Mouse (Mus musculus) heart, embryonic 11.5 days (tissue): Measurements from ENCODE around the gene Cdk1. TPM values are rescaled to one million over a fixed set of nuclear protein-coding genes. Genes with fewer than 3 reads are reported as not detected.
"Not testable (repeated sequence)": the region's sequence is repeated elsewhere in the genome, so short reads cannot be mapped to it uniquely, and the experiment has no call there.

ENCODE experiments used
- ATAC-seq: fragments of 200-750 bp; cut with Nextera tagmentation; replicated peaks from 2 replicates; pipeline ENCODE4 v1.8.0; 2017; ENCODE audit warnings: moderate library complexity; ENCODE audit not compliant: insufficient number of reproducible peaks, low FRiP score, low TSS enrichment
- H3K27ac ChIP-seq: fragments of 300-500 bp; sonication (generic); 2 replicates; pipeline ENCODE4 v1.5.1; 2014; ENCODE audit warnings: mild to moderate bottlenecking, low read depth, low read length
- H3K27me3 ChIP-seq: fragments of 300-500 bp; sonication (generic); 2 replicates; pipeline ENCODE4 v1.6.1; 2014; ENCODE audit warnings: mild to moderate bottlenecking, low read length, mixed read lengths; ENCODE audit not compliant: control insufficient read depth, insufficient read depth
- H3K36me3 ChIP-seq: fragments of 300-500 bp; sonication (generic); 2 replicates; pipeline ENCODE4 v1.6.1; 2014; ENCODE audit warnings: mild to moderate bottlenecking, low read length, moderate library complexity, mixed read lengths; ENCODE audit not compliant: control insufficient read depth, insufficient read depth
- H3K4me1 ChIP-seq: fragments of 300-500 bp; sonication (generic); 2 replicates; pipeline ENCODE4 v1.6.1; 2014; ENCODE audit warnings: low read length; ENCODE audit not compliant: control insufficient read depth, insufficient read depth
- H3K4me2 ChIP-seq: fragments of 300-500 bp; sonication (generic); 2 replicates; pipeline ENCODE4 v1.6.1; 2014; ENCODE audit warnings: mild to moderate bottlenecking, moderate library complexity
- H3K4me3 ChIP-seq: fragments of 300-500 bp; sonication (generic); 2 replicates; pipeline ENCODE4 v1.5.1; 2014; ENCODE audit warnings: low read depth, low read length
- H3K9ac ChIP-seq: fragments of 300-500 bp; sonication (generic); 2 replicates; pipeline ENCODE4 v1.6.1; 2014; ENCODE audit warnings: mild to moderate bottlenecking, low read depth, low read length, moderate library complexity
- H3K9me3 ChIP-seq: fragments of 300-500 bp; sonication (generic); replicated peaks from 2 replicates; pipeline ENCODE4 v1.6.1; 2016; ENCODE audit warnings: low read length; ENCODE audit not compliant: control insufficient read depth
- WGBS: fragments of 180-500 bp; shearing (Covaris S2); extraction: QIAGEN DNeasy Blood & Tissue Kit; methylation state at CpG from one replicate; pipeline ENCODE4 v1.1.7; 2014; ENCODE audit not compliant: insufficient replicate concordance; 5-methylcytosine and 5-hydroxymethylcytosine counted together
- polyA plus RNA-seq: library from polyadenylated mRNA; unstranded; fragments of >200 nt; fragmentation: Nextera tagmentation; extraction: Ambion mirVana; gene quantifications from 2 replicates; pipeline ENCODE4 v1.2.1, GENCODE M21; 2014

Cdk1 gene
- polyA plus RNA-seq, 1 experiment from 2014 or later = 372 TPM

GRCm38 (mm10) chr10:69353086-69353479 is 345 bp upstream of the Cdk1 start:
- H3K36me3 ChIP-seq, H3K27ac ChIP-seq, H3K9ac ChIP-seq, H3K9me3 ChIP-seq, H3K27me3 ChIP-seq: not testable (repeated sequence)
- H3K4me3 ChIP-seq = peak overlapping the region; percentile 19; the same call in 1 of the 2 replicates
- peak overlapping the region; percentile 46 for H3K4me2 ChIP-seq
- ATAC-seq = 0 out of 2 replicates have a peak, but pooled peaks have one; percentile 16
- 37% methylated on average over 5 of the region's 5 CpGs for WGBS
- H3K4me1 ChIP-seq = peaks cover 22% of the 10 kb centered on the region

DNA sequence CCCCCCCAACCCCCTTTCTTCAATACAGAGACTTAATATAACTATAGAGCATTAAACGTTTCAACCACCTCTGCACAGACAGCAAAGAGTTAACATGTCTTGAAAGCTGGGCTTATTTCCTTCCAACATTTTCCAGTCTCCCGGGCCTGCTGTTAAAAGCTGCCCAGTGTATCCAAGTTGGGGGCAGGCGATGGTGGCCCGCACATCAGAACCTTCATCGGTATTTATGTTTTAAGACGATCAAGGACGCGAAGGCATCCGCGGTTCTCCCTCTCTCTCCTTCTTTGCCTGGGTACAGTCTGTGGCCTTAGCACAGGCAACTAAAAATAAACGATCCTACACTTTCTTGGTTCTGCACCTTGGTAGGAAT is 911 bp downstream of the Cdk1 start:
- WGBS = 0% methylated on average over 11 of the region's 11 CpGs
- Histone ChIP-seq H3K36me3 (peaks cover 12% of the 10 kb centered on the region), H3K4me2 (peak overlapping the region; percentile 89), H3K4me1 (peaks cover 22% of the 10 kb centered on the region), H3K27me3 (no peaks in the 10 kb centered on the region), H3K9me3 (no peaks in the 10 kb centered on the region), H3K4me3 (peak overlapping the region; percentile 98), H3K9ac (peak overlapping the region; percentile 98), H3K27ac (peak overlapping the region; percentile 87)
- no peak for ATAC-seq

DNA sequence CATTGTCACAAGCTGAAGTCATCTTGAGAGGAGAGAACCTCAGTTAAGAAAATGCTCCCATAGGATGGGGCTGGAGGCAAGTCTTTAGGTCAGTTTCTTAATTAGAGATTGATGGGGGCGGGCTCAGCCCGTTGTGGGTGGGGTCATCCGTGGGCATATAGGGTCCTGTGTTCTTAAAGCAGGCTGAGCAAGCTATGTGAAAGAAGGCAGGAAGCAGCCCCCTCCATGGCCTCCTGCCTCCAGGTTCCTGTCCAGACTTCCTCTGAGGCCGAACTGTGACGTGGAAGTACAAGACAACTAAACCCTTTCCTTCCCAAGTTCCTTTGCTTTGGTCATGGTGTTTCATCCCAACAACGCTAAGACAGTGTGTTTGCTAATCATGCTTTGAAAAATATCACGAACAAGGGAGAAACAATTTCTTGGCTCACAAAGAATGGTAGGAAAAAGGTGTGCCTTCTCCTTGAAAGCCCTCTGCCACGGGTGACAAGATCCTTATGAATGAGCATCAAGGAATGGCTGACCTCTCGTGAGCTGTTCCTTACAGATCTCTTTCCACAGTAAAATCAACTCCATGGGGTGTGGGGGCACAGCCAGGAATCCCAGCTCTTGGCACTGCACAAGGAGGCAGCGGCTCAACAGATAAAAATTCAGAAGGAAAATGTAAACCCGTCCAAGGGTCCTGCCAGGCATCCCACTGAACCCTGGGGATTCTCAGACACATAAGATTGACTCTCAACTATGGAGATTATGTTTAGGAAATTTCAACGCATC is 1.5 kb downstream of the Cdk1 start:
- WGBS = 20% methylated on average over 12 of the region's 12 CpGs
- Histone ChIP-seq H3K27ac (peak overlapping the region; percentile 87), H3K9me3 (no peaks in the 10 kb centered on the region), H3K36me3 (peaks cover 17% of the 10 kb centered on the region), H3K4me3 (peak overlapping the region; percentile 98), H3K4me1 (peaks cover 22% of the 10 kb centered on the region), H3K9ac (peak overlapping the region; percentile 98), H3K27me3 (no peaks in the 10 kb centered on the region), H3K4me2 (peak overlapping the region; percentile 89)
- ATAC-seq = no peak

GRCm38 (mm10) chr10:69348206-69348605 is 4.5 kb downstream of the Cdk1 start:
- Histone ChIP-seq H3K9ac (no peak overlapping the region), H3K27me3 (no peaks in the 10 kb centered on the region), H3K9me3 (no peaks in the 10 kb centered on the region), H3K4me2 (no peak overlapping the region), H3K36me3 (peaks cover 35% of the 10 kb centered on the region), H3K4me1 (peaks cover 24% of the 10 kb centered on the region), H3K4me3 (no peak overlapping the region), H3K27ac (no peak overlapping the region)
- WGBS = 75% methylated on average over 8 of the region's 8 CpGs
- ATAC-seq = no peak

DNA sequence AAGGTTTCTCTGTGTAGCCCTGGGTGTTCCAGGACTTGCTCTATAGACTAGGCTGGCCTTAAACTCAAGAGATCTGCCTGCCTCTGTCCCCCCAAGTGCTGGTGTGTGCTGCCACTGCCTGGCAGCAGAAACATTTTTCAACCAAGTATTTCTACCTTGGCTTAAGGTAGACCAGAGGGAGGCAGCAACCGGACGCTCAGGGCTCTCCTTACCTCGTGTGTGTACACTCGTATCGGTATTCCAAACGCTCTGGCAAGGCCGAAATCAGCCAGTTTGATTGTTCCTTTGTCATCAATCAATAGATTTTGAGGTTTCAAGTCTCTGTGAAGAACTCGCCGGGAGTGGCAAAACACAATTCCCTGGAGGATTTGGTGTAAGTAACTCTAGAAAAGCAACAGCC is 10.4 kb downstream of the Cdk1 start:
- Histone ChIP-seq H3K4me2 (no peak overlapping the region), H3K9ac (no peak overlapping the region), H3K4me1 (peaks cover 3% of the 10 kb centered on the region; the same call in 1 of the 2 replicates), H3K9me3 (no peaks in the 10 kb centered on the region), H3K36me3 (peaks cover 67% of the 10 kb centered on the region), H3K4me3 (no peak overlapping the region), H3K27me3 (no peaks in the 10 kb centered on the region), H3K27ac (no peak overlapping the region)
- WGBS = 92% methylated on average over 9 of the region's 9 CpGs
- ATAC-seq = no peak

GRCm38 (mm10) chr10:69341570-69342227 is 11.0 kb downstream of the Cdk1 start:
- H3K9me3 ChIP-seq = no peaks in the 10 kb centered on the region
- 80% methylated on average over 6 of the region's 6 CpGs for WGBS
- no peak overlapping the region for H3K4me2 ChIP-seq
- no peak overlapping the region for H3K9ac ChIP-seq
- peaks cover 66% of the 10 kb centered on the region for H3K36me3 ChIP-seq
- no peak for ATAC-seq
- H3K27ac ChIP-seq = no peak overlapping the region
- H3K4me3 ChIP-seq = no peak overlapping the region
- H3K4me1 ChIP-seq = peaks cover 3% of the 10 kb centered on the region; the same call in 1 of the 2 replicates
- H3K27me3 ChIP-seq = no peaks in the 10 kb centered on the region

GRCm38 (mm10) chr10:69340001-69340400 is 12.7 kb downstream of the Cdk1 start:
- ATAC-seq = no peak
- H3K4me3 ChIP-seq = no peak overlapping the region
- no peaks in the 10 kb centered on the region for H3K27me3 ChIP-seq
- H3K4me1 ChIP-seq = no peaks in the 10 kb centered on the region
- peaks cover 59% of the 10 kb centered on the region for H3K36me3 ChIP-seq
- H3K4me2 ChIP-seq = no peak overlapping the region
- no peak overlapping the region for H3K27ac ChIP-seq
- H3K9ac ChIP-seq = no peak overlapping the region
- 75% methylated on average over 6 of the region's 6 CpGs for WGBS
- no peaks in the 10 kb centered on the region for H3K9me3 ChIP-seq

GRCm38 (mm10) chr10:69336219-69336618 is 16.5 kb downstream of the Cdk1 start:
- no peaks in the 10 kb centered on the region for H3K27me3 ChIP-seq
- H3K9me3 ChIP-seq = no peaks in the 10 kb centered on the region
- 94% methylated on average over 11 of the region's 11 CpGs for WGBS
- no peak overlapping the region for H3K9ac ChIP-seq
- H3K4me2 ChIP-seq = no peak overlapping the region
- peaks cover 34% of the 10 kb centered on the region for H3K36me3 ChIP-seq
- H3K4me1 ChIP-seq = no peaks in the 10 kb centered on the region
- H3K4me3 ChIP-seq = no peak overlapping the region
- ATAC-seq = no peak
- H3K27ac ChIP-seq = no peak overlapping the region
